Comparison of ENCODE assay signal across 8 mouse cellular contexts in genomic region chr14:76151820-76152161, GRCm38 (mm10). TPM values are rescaled to one million over a fixed set of nuclear protein-coding genes. Genes with fewer than 3 reads are reported as not detected.
DNase-seq lines count a peak whose midpoint lies in the region; ATAC-seq and TF ChIP-seq lines count a peak whose summit lies in the region.

No protein-coding gene starts in this region.

- WGBS in kidney, embryonic 15.5 days: 0% methylated on average over 10 of the region's 10 CpGs
- WGBS in hindbrain, embryonic 15.5 days: under 1% methylated on average over 10 of the region's 10 CpGs
- WGBS in midbrain, embryonic 15.5 days: 2% methylated on average over 10 of the region's 10 CpGs

- H3K9ac ChIP-seq in kidney, embryonic 15.5 days: peak overlapping the region; percentile 79
- H3K9ac ChIP-seq in hindbrain, embryonic 15.5 days: peak overlapping the region; percentile 80
- H3K9ac ChIP-seq in midbrain, embryonic 15.5 days: peak overlapping the region; percentile 81

- TF ChIP-seq CTCF in cortical plate, adult 2 months (IDR thresholded peaks at IDR 0.05; ENCODE audit: extremely low read depth, insufficient read depth, low read length): no peak

- peak overlapping the region; percentile 65 for H3K4me3 ChIP-seq in kidney, embryonic 15.5 days (replicated peaks)
- H3K4me3 ChIP-seq in cortical plate, adult 2 months (ENCODE audit: insufficient read depth, low read length): peak overlapping the region; percentile 47
- peak overlapping the region; percentile 73 for H3K4me3 ChIP-seq in hindbrain, embryonic 15.5 days
- peak overlapping the region; percentile 67 for H3K4me3 ChIP-seq in midbrain, embryonic 15.5 days

- H3K4me1 ChIP-seq in kidney, embryonic 15.5 days: peaks cover 34% of the 10 kb centered on the region
- H3K4me1 ChIP-seq in cortical plate, adult 2 months (ENCODE audit: control insufficient read depth, insufficient read depth, low read length): no peaks in the 10 kb centered on the region
- H3K4me1 ChIP-seq in hindbrain, embryonic 15.5 days (replicated peaks): peaks cover 6% of the 10 kb centered on the region
- peaks cover 16% of the 10 kb centered on the region for H3K4me1 ChIP-seq in midbrain, embryonic 15.5 days

- no peak for ATAC-seq in kidney, embryonic 15.5 days (replicated peaks; ENCODE audit: low FRiP score)
- ATAC-seq in hindbrain, embryonic 15.5 days (ENCODE audit: low FRiP score, low read depth): no peak
- ATAC-seq in midbrain, embryonic 15.5 days (replicated peaks): no peak

- no peak for DNase-seq in kidney, postnatal 10 days
- DNase-seq in layer of hippocampus, adult 9-11 months: no peak
- DNase-seq in right cerebral cortex, adult 2 months (ENCODE audit: low spot score in 2 of 2): no peak
- no peak for DNase-seq in thymus, postnatal 0 days (ENCODE audit: low spot score)

- H3K27ac ChIP-seq in kidney, embryonic 15.5 days: peak overlapping the region; percentile 99
- peak overlapping the region; percentile 85; the same call in 1 of the 2 replicates for H3K27ac ChIP-seq in cortical plate, adult 2 months (ENCODE audit: insufficient read depth, low read length)
- peak overlapping the region; percentile 98 for H3K27ac ChIP-seq in hindbrain, embryonic 15.5 days (replicated peaks)
- H3K27ac ChIP-seq in midbrain, embryonic 15.5 days: peak overlapping the region; percentile 95

- H3K36me3 ChIP-seq in kidney, embryonic 15.5 days: no peaks in the 10 kb centered on the region
- H3K36me3 ChIP-seq in hindbrain, embryonic 15.5 days: no peaks in the 10 kb centered on the region
- H3K36me3 ChIP-seq in midbrain, embryonic 15.5 days (replicated peaks): no peaks in the 10 kb centered on the region

- no peaks in the 10 kb centered on the region for H3K27me3 ChIP-seq in kidney, embryonic 15.5 days
- no peaks in the 10 kb centered on the region for H3K27me3 ChIP-seq in hindbrain, embryonic 15.5 days
- H3K27me3 ChIP-seq in midbrain, embryonic 15.5 days (replicated peaks): no peaks in the 10 kb centered on the region

- H3K9me3 ChIP-seq in kidney, embryonic 15.5 days (replicated peaks): no peaks in the 10 kb centered on the region
- no peaks in the 10 kb centered on the region for H3K9me3 ChIP-seq in hindbrain, embryonic 15.5 days
- H3K9me3 ChIP-seq in midbrain, embryonic 15.5 days: no peaks in the 10 kb centered on the region

- H3K4me2 ChIP-seq in kidney, embryonic 15.5 days: peak overlapping the region; percentile 60
- H3K4me2 ChIP-seq in hindbrain, embryonic 15.5 days: peak overlapping the region; percentile 71
- peak overlapping the region; percentile 66 for H3K4me2 ChIP-seq in midbrain, embryonic 15.5 days

- TF ChIP-seq POLR2A in cortical plate, adult 2 months (IDR thresholded peaks at IDR 0.05; ENCODE audit: extremely low read depth, insufficient read depth, low read length): no peak

RNA-seq across cellular contexts. Expression of gene Nufip1, which starts 41.1 kb away (rescaled TPM):
- polyA plus RNA-seq in kidney, embryonic 15.5 days (2015; fragmentation: Nextera tagmentation; extraction: Ambion mirVana): 17.5 TPM in 2 replicates
- polyA plus RNA-seq in cortical plate, adult 2 months (2012; rRNA removed): 6.4 and 6.9 TPM in 2 replicates
- polyA plus RNA-seq in hindbrain, embryonic 15.5 days (2015; fragmentation: Nextera tagmentation; extraction: Ambion mirVana): 12.1 and 13.3 TPM in 2 replicates
- 12.8 and 13.2 TPM in 2 replicates for polyA plus RNA-seq in midbrain, embryonic 15.5 days (2015; fragmentation: Nextera tagmentation; extraction: Ambion mirVana)
- polyA plus RNA-seq in thymus, postnatal 0 days (2015; fragmentation: Nextera tagmentation; extraction: Ambion mirVana): 15.5 and 16.6 TPM in 2 replicates

RNA-seq across cellular contexts. Expression of gene Gpalpp1, which starts 41.2 kb away (rescaled TPM):
- 12.7 and 14.3 TPM in 2 replicates for polyA plus RNA-seq in kidney, embryonic 15.5 days (2015; fragmentation: Nextera tagmentation; extraction: Ambion mirVana)
- 13.6 TPM in 2 replicates for polyA plus RNA-seq in cortical plate, adult 2 months (2012; rRNA removed)
- polyA plus RNA-seq in hindbrain, embryonic 15.5 days (2015; fragmentation: Nextera tagmentation; extraction: Ambion mirVana): 11.5 and 12.2 TPM in 2 replicates
- 13.9 TPM in 2 replicates for polyA plus RNA-seq in midbrain, embryonic 15.5 days (2015; fragmentation: Nextera tagmentation; extraction: Ambion mirVana)
- polyA plus RNA-seq in thymus, postnatal 0 days (2015; fragmentation: Nextera tagmentation; extraction: Ambion mirVana): 10.8 and 11.6 TPM in 2 replicates
